8 mouse cellular contexts compared by ENCODE assay signal in genomic region chr10:84532191-84532889, GRCm38 (mm10). TPM values are rescaled to one million over a fixed set of nuclear protein-coding genes. Genes with fewer than 3 reads are reported as not detected.
DNase-seq lines count a peak whose midpoint lies in the region; ATAC-seq and TF ChIP-seq lines count a peak whose summit lies in the region.

No protein-coding gene starts in this region.

- H3K27ac ChIP-seq in cerebellum, adult 2 months (ENCODE audit: insufficient read depth, low read length): no peak overlapping the region
- H3K27ac ChIP-seq in heart, embryonic 10.5 days: peak overlapping the region; percentile 99
- peak overlapping the region; percentile 88; the same call in 1 of the 2 replicates for H3K27ac ChIP-seq in kidney, embryonic 16.5 days (ENCODE audit: low read length)

- H3K4me1 ChIP-seq in cerebellum, adult 2 months (ENCODE audit: control insufficient read depth, insufficient read depth, low read length): peaks cover 13% of the 10 kb centered on the region
- peaks cover 59% of the 10 kb centered on the region for H3K4me1 ChIP-seq in heart, embryonic 10.5 days
- peaks cover 44% of the 10 kb centered on the region for H3K4me1 ChIP-seq in kidney, embryonic 16.5 days (ENCODE audit: insufficient read depth, low read length)

- peak overlapping the region; percentile 76 for H3K4me2 ChIP-seq in kidney, embryonic 16.5 days (replicated peaks; ENCODE audit: low read depth, low read length)

- peak; percentile 31 for DNase-seq in cerebellum, adult 2 months
- DNase-seq in cerebellum, postnatal 14 days: no peak
- peak; percentile 58 for DNase-seq in brain, embryonic 14.5 days (ENCODE audit: low read depth)
- no peak for DNase-seq in heart, embryonic 10.5 days (ENCODE audit: low spot score)
- DNase-seq in lung, postnatal 36 days: peak; percentile 86
- DNase-seq in right cerebral cortex, postnatal 25 days: no peak
- DNase-seq in frontal cortex, postnatal 10 days (ENCODE audit: low spot score in 2 of 2): no peak

- ATAC-seq in kidney, embryonic 16.5 days (ENCODE audit: low FRiP score, low TSS enrichment): no peak

- H3K9me3 ChIP-seq in heart, embryonic 10.5 days: no peaks in the 10 kb centered on the region
- no peaks in the 10 kb centered on the region for H3K9me3 ChIP-seq in kidney, embryonic 16.5 days (ENCODE audit: low read length)

- H3K27me3 ChIP-seq in cerebellum, adult 2 months (ENCODE audit: control insufficient read depth, insufficient read depth, low read length): no peaks in the 10 kb centered on the region
- no peaks in the 10 kb centered on the region for H3K27me3 ChIP-seq in heart, embryonic 10.5 days (ENCODE audit: insufficient read depth, poor library complexity, severe bottlenecking)
- H3K27me3 ChIP-seq in kidney, embryonic 16.5 days (ENCODE audit: insufficient read depth, low read length): no peaks in the 10 kb centered on the region

- H3K4me3 ChIP-seq in cerebellum, adult 2 months (replicated peaks; ENCODE audit: insufficient read depth, low read depth, low read length): peak overlapping the region; percentile 56
- peak overlapping the region; percentile 81 for H3K4me3 ChIP-seq in heart, embryonic 10.5 days
- peak overlapping the region; percentile 91 for H3K4me3 ChIP-seq in kidney, embryonic 16.5 days (ENCODE audit: low read length)

- TF ChIP-seq CTCF in cerebellum, adult 2 months (IDR thresholded peaks at IDR 0.05; ENCODE audit: borderline replicate concordance, insufficient read depth, low read depth, low read length): no peak
- no peak for TF ChIP-seq CTCF in brain, embryonic 14.5 days (IDR thresholded peaks at IDR 0.05; ENCODE audit: borderline replicate concordance, extremely low read depth, insufficient read depth, insufficient read length)

- peak overlapping the region; percentile 94 for H3K9ac ChIP-seq in kidney, embryonic 16.5 days (replicated peaks; ENCODE audit: low read length)

- peaks cover 39% of the 10 kb centered on the region for H3K36me3 ChIP-seq in heart, embryonic 10.5 days
- H3K36me3 ChIP-seq in kidney, embryonic 16.5 days (ENCODE audit: insufficient read depth, low read length): peaks cover 19% of the 10 kb centered on the region

- WGBS in cerebellum, adult 2 months: 64% methylated on average over 16 of the region's 16 CpGs
- WGBS in heart, embryonic 10.5 days: 61% methylated on average over 16 of the region's 16 CpGs
- 47% methylated on average over 16 of the region's 16 CpGs for WGBS in kidney, embryonic 16.5 days

- TF ChIP-seq POLR2A in cerebellum, adult 2 months (IDR thresholded peaks at IDR 0.05; ENCODE audit: borderline replicate concordance, insufficient read depth, low read length): no peak
- TF ChIP-seq POLR2A in brain, embryonic 14.5 days (IDR thresholded peaks at IDR 0.05; ENCODE audit: borderline replicate concordance, extremely low read depth, insufficient read depth, insufficient read length, poor library complexity, severe bottlenecking): no peak

RNA-seq across cellular contexts. Expression of gene Ckap4, which starts 1.5 kb away (rescaled TPM):
- 20.4 and 21.0 TPM in 2 replicates for polyA plus RNA-seq in cerebellum, adult 2 months (2012; rRNA removed)
- polyA plus RNA-seq in brain, embryonic 14.5 days (2012; rRNA removed): 41.8 and 61.9 TPM in 2 replicates
- 83.9 and 87.7 TPM in 2 replicates for polyA plus RNA-seq in heart, embryonic 10.5 days (2016; fragmentation: Nextera tagmentation; extraction: Ambion mirVana)
- polyA plus RNA-seq in kidney, embryonic 16.5 days (2015; fragmentation: Nextera tagmentation; extraction: Ambion mirVana): 40.0 and 72.4 TPM in 2 replicates

RNA-seq across cellular contexts. Expression of gene Tcp11l2, which starts 44.1 kb away (rescaled TPM):
- 34.6 and 38.8 TPM in 2 replicates for polyA plus RNA-seq in cerebellum, adult 2 months (2012; rRNA removed)
- polyA plus RNA-seq in brain, embryonic 14.5 days (2012; rRNA removed): 15.6 and 18.8 TPM in 2 replicates
- 6.4 and 10.5 TPM in 2 replicates for polyA plus RNA-seq in heart, embryonic 10.5 days (2016; fragmentation: Nextera tagmentation; extraction: Ambion mirVana)
- polyA plus RNA-seq in kidney, embryonic 16.5 days (2015; fragmentation: Nextera tagmentation; extraction: Ambion mirVana): 20.2 and 21.2 TPM in 2 replicates

Comparison
In these comparisons a context has a peak if more than half of its experiments do, and no peak if none do; other contexts are left out.
1. DNase-seq: peak in cerebellum, adult 2 months (2 of 2), brain, embryonic 14.5 days (single experiment) and lung, postnatal 36 days (single experiment); none in cerebellum, postnatal 14 days (0 of 2), heart, embryonic 10.5 days (single experiment), right cerebral cortex, postnatal 25 days (single experiment) and frontal cortex, postnatal 10 days (0 of 2).
2. Peak in every context shown above with its lines, with median percentiles within 50 percentile points of each other: H3K4me3 ChIP-seq.